In genomic region chr10:99459823-99460361, GRCm38 (mm10) we compare ENCODE assay signal across 9 mouse cellular contexts.
DNase-seq lines count a peak whose midpoint lies in the region; ATAC-seq and TF ChIP-seq lines count a peak whose summit lies in the region.
"Had no signal": no experiment of that assay in that cellular context is flagged by ENCODE, and none has a peak within 500 bp of the region (broad histone marks: within the 10 kb centered on the region; RNA-seq: fewer than 3 reads in every experiment).

No protein-coding gene starts in this region.

- H3K27ac ChIP-seq in hindbrain, embryonic 10.5 days: peak overlapping the region; percentile 90
- H3K27ac ChIP-seq in hindbrain, embryonic 13.5 days: no peak overlapping the region; the same call in 1 of the 2 replicates
- no peak overlapping the region for H3K27ac ChIP-seq in ES-E14 (ENCODE audit: insufficient read depth, low read depth, low read length, poor library complexity, severe bottlenecking)
- H3K27ac ChIP-seq in embryonic facial prominence, embryonic 10.5 days (replicated peaks): peak overlapping the region; percentile 31
- peak overlapping the region; percentile 76 for H3K27ac ChIP-seq in liver, embryonic 16.5 days (ENCODE audit: low read length)
- H3K27ac ChIP-seq in spleen, adult 2 months (ENCODE audit: insufficient read depth, low read length): peak overlapping the region; percentile 86
- H3K27ac ChIP-seq: neural tube, embryonic 12.5 days had no signal

- 45% methylated on average over 10 of the region's 10 CpGs for WGBS in hindbrain, embryonic 10.5 days
- WGBS in hindbrain, embryonic 13.5 days: 52% methylated on average over 10 of the region's 10 CpGs
- WGBS in embryonic facial prominence, embryonic 10.5 days: 44% methylated on average over 10 of the region's 10 CpGs
- 4% methylated on average over 10 of the region's 10 CpGs for WGBS in liver, embryonic 16.5 days (ENCODE audit: insufficient replicate concordance)
- 3% methylated on average over 10 of the region's 10 CpGs for WGBS in spleen, adult 2 months

- no peak overlapping the region for H3K9ac ChIP-seq in hindbrain, embryonic 13.5 days
- peak overlapping the region; percentile 15; the same call in 1 of the 2 replicates for H3K9ac ChIP-seq in ES-E14 (ENCODE audit: insufficient read depth, low read depth, low read length, poor library complexity, severe bottlenecking)
- peak overlapping the region; percentile 26; the same call in 1 of the 2 replicates for H3K9ac ChIP-seq in liver, embryonic 16.5 days (ENCODE audit: low read depth, low read length)
- H3K9ac ChIP-seq: neural tube, embryonic 12.5 days had no signal

- no peak for ATAC-seq in hindbrain, embryonic 13.5 days (ENCODE audit: low FRiP score)
- ATAC-seq in liver, embryonic 16.5 days (ENCODE audit: low read depth): peak; percentile 73

- no peak overlapping the region for H3K4me2 ChIP-seq in hindbrain, embryonic 13.5 days
- H3K4me2 ChIP-seq in liver, embryonic 16.5 days (ENCODE audit: low read depth, low read length): peak overlapping the region; percentile 44

- H3K9me3 ChIP-seq in hindbrain, embryonic 10.5 days: no peaks in the 10 kb centered on the region
- no peaks in the 10 kb centered on the region for H3K9me3 ChIP-seq in hindbrain, embryonic 13.5 days
- H3K9me3 ChIP-seq in ES-E14 (ENCODE audit: control insufficient read depth, insufficient read depth, low read depth, low read length): no peaks in the 10 kb centered on the region
- H3K9me3 ChIP-seq in embryonic facial prominence, embryonic 10.5 days: no peaks in the 10 kb centered on the region
- H3K9me3 ChIP-seq in liver, embryonic 16.5 days (replicated peaks; ENCODE audit: control insufficient read depth, low read length): no peaks in the 10 kb centered on the region
- H3K9me3 ChIP-seq: neural tube, embryonic 12.5 days had no signal

- H3K36me3 ChIP-seq in hindbrain, embryonic 10.5 days: no peaks in the 10 kb centered on the region
- H3K36me3 ChIP-seq in hindbrain, embryonic 13.5 days: no peaks in the 10 kb centered on the region
- H3K36me3 ChIP-seq in ES-E14 (ENCODE audit: control insufficient read depth, insufficient read depth, low read length, poor library complexity, severe bottlenecking): no peaks in the 10 kb centered on the region
- no peaks in the 10 kb centered on the region for H3K36me3 ChIP-seq in embryonic facial prominence, embryonic 10.5 days (replicated peaks)
- no peaks in the 10 kb centered on the region for H3K36me3 ChIP-seq in liver, embryonic 16.5 days (ENCODE audit: control insufficient read depth, insufficient read depth)
- H3K36me3 ChIP-seq in spleen, adult 2 months (ENCODE audit: control insufficient read depth, insufficient read depth, low read length): no peaks in the 10 kb centered on the region
- H3K36me3 ChIP-seq: neural tube, embryonic 12.5 days had no signal

- in situ Hi-C loops in ES-E14 (cut with MboI; ENCODE audit: low sequenced_read_pairs in 2 of 2, unreplicated experiment in 2 of 2): no loop called here

- no peak for TF ChIP-seq POLR2A in spleen, adult 2 months (IDR thresholded peaks at IDR 0.05; ENCODE audit: low read depth, low read length)

- peak; percentile 44; the same call in 1 of the 2 replicates for TF ChIP-seq CTCF in spleen, adult 2 months (IDR thresholded peaks at IDR 0.05; ENCODE audit: extremely low read depth, insufficient read depth, insufficient read length, insufficient replicate concordance)

- no peak for DNase-seq in hindbrain, embryonic 10.5 days (ENCODE audit: low spot score)
- peak; percentile 72 for DNase-seq in ES-E14 (ENCODE audit: low read depth, low spot score)
- DNase-seq in embryonic facial prominence, embryonic 10.5 days (ENCODE audit: low spot score): no peak
- DNase-seq in heart, postnatal 4 days: peak; percentile 22
- DNase-seq in spleen, adult 2 months (ENCODE audit: low read depth in 1 of 2, low spot score in 2 of 2): peak; percentile 52 to 69
- DNase-seq in urinary bladder, postnatal 25 days (ENCODE audit: low spot score): no peak

- H3K4me3 ChIP-seq in hindbrain, embryonic 10.5 days: no peak overlapping the region
- no peak overlapping the region for H3K4me3 ChIP-seq in hindbrain, embryonic 13.5 days
- 0 out of 4 replicates have a peak overlapping the region, but pooled peaks of 1 of the 2 experiments have one; percentile 14 for H3K4me3 ChIP-seq in ES-E14 (ENCODE audit: insufficient read depth in 1 of 2, low read depth in 1 of 2, low read length in 2 of 2, poor library complexity in 1 of 2, severe bottlenecking in 1 of 2)
- no peak overlapping the region for H3K4me3 ChIP-seq in embryonic facial prominence, embryonic 10.5 days
- peak overlapping the region; percentile 28 for H3K4me3 ChIP-seq in liver, embryonic 16.5 days (ENCODE audit: low read depth, low read length)
- H3K4me3 ChIP-seq in spleen, adult 2 months (ENCODE audit: extremely low read depth, insufficient read depth, insufficient read length): peak overlapping the region; percentile 55

- H3K4me1 ChIP-seq in hindbrain, embryonic 10.5 days (replicated peaks): peaks cover 43% of the 10 kb centered on the region
- H3K4me1 ChIP-seq in hindbrain, embryonic 13.5 days (replicated peaks): peaks cover 12% of the 10 kb centered on the region
- H3K4me1 ChIP-seq in ES-E14 (ENCODE audit: control insufficient read depth in 2 of 2, insufficient read depth in 2 of 2, low read length in 2 of 2, poor library complexity in 1 of 2): peaks cover 9 to 13% of the 10 kb centered on the region in 2 experiments; a peak in 3 of 4 replicates
- peaks cover 31% of the 10 kb centered on the region for H3K4me1 ChIP-seq in embryonic facial prominence, embryonic 10.5 days
- H3K4me1 ChIP-seq in liver, embryonic 16.5 days (ENCODE audit: control insufficient read depth, low read depth, low read length): peaks cover 7% of the 10 kb centered on the region
- H3K4me1 ChIP-seq in spleen, adult 2 months (ENCODE audit: control insufficient read depth, insufficient read depth, insufficient read length): peaks cover 9% of the 10 kb centered on the region

- peaks cover 36% of the 10 kb centered on the region for H3K27me3 ChIP-seq in hindbrain, embryonic 10.5 days (ENCODE audit: insufficient read depth, poor library complexity, severe bottlenecking)
- H3K27me3 ChIP-seq in hindbrain, embryonic 13.5 days: no peaks in the 10 kb centered on the region
- H3K27me3 ChIP-seq in embryonic facial prominence, embryonic 10.5 days (replicated peaks; ENCODE audit: low read depth, poor library complexity, severe bottlenecking): peaks cover 3% of the 10 kb centered on the region; the same call in 1 of the 2 replicates
- no peaks in the 10 kb centered on the region for H3K27me3 ChIP-seq in liver, embryonic 16.5 days (ENCODE audit: control insufficient read depth, insufficient read depth, low read depth, low read length)
- no peaks in the 10 kb centered on the region for H3K27me3 ChIP-seq in spleen, adult 2 months (ENCODE audit: control insufficient read depth, insufficient read depth, low read length)
- H3K27me3 ChIP-seq: neural tube, embryonic 12.5 days had no signal

TF ChIP-seq in ES-E14, 5 proteins besides CTCF, POLR2A, EP300 and RAD21:
- TF ChIP-seq CHD2 (IDR thresholded peaks at IDR 0.05; ENCODE audit: low read depth, low read length) (no peak), ZNF384 (IDR thresholded peaks at IDR 0.05; ENCODE audit: low read depth, low read length) (no peak), MAFK (IDR thresholded peaks at IDR 0.05; ENCODE audit: insufficient read depth, low read depth, low read length) (no peak), HCFC1 (IDR thresholded peaks at IDR 0.05; ENCODE audit: borderline replicate concordance, insufficient read depth, low read length) (no peak), ZC3H11A (IDR thresholded peaks at IDR 0.05; ENCODE audit: borderline replicate concordance, low read depth, low read length) (peak; percentile 51; the same call in 1 of the 2 replicates)

Comparison
In these comparisons a context has a peak if more than half of its experiments do, and no peak if none do; other contexts are left out.
1. H3K27ac ChIP-seq: peak in hindbrain, embryonic 10.5 days (single experiment), embryonic facial prominence, embryonic 10.5 days (single experiment), liver, embryonic 16.5 days (single experiment) and spleen, adult 2 months (single experiment); none in hindbrain, embryonic 13.5 days (single experiment) and ES-E14 (single experiment).
2. DNase-seq: peak in ES-E14 (single experiment), heart, postnatal 4 days (single experiment) and spleen, adult 2 months (2 of 2); none in hindbrain, embryonic 10.5 days (single experiment), embryonic facial prominence, embryonic 10.5 days (single experiment) and urinary bladder, postnatal 25 days (single experiment).
3. H3K4me3 ChIP-seq: peak in liver, embryonic 16.5 days (single experiment) and spleen, adult 2 months (single experiment); none in hindbrain, embryonic 10.5 days (single experiment), hindbrain, embryonic 13.5 days (single experiment) and embryonic facial prominence, embryonic 10.5 days (single experiment).